Mouse (Mus musculus): Measurements from ENCODE around the gene Pigo. TPM values are rescaled to one million over a fixed set of nuclear protein-coding genes. Genes with fewer than 3 reads are reported as not detected.

Gene Pigo
- polyA plus RNA-seq (2017; shearing (Covaris generic)), result 10 to 100 TPM; 27.7 to 33.8 TPM

DNA sequence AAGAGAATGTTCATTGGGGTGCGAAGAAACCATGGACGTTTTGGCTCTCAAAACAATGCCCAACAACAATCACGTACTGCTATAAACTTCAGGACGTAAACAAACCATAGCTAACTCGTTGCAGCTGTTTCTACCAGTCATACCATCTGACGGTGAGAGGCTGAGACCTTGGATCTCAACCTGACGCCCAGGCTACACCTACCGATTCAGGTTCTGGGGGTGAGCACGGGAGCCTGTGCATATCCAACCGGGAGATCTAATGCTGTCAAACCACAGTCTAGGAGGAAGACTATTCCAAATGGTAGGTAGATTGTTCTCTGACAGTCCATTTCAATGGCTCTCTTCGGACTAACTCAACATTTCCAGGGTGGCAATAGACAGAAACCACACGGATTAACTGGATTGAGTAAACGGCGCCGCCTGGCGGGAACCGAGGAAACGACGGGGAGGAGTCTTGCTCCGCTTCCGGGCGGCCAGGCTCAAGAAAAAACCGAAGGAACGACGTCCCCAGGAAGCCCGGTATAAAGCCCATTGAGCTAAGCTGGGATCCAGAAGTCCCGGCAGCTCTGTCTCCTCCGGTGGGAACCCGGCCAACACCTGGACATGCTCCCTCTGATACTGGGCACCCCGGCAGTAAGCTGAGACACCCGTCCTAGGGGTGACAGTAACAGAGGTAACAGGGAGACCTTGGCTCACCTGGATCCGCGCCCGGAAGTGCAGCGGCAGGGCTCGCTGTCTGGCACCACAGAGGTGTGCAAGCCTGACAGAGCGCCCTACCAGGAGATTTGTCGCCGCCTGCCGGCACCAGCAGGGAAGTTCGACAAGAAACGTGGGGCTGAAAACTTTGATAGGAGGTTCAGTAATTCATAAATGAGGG, at the start of gene Pigo:
Gene Pigo, minus strand, starts transcription at position 736 of the 877 bp plus-strand sequence.

DNA sequence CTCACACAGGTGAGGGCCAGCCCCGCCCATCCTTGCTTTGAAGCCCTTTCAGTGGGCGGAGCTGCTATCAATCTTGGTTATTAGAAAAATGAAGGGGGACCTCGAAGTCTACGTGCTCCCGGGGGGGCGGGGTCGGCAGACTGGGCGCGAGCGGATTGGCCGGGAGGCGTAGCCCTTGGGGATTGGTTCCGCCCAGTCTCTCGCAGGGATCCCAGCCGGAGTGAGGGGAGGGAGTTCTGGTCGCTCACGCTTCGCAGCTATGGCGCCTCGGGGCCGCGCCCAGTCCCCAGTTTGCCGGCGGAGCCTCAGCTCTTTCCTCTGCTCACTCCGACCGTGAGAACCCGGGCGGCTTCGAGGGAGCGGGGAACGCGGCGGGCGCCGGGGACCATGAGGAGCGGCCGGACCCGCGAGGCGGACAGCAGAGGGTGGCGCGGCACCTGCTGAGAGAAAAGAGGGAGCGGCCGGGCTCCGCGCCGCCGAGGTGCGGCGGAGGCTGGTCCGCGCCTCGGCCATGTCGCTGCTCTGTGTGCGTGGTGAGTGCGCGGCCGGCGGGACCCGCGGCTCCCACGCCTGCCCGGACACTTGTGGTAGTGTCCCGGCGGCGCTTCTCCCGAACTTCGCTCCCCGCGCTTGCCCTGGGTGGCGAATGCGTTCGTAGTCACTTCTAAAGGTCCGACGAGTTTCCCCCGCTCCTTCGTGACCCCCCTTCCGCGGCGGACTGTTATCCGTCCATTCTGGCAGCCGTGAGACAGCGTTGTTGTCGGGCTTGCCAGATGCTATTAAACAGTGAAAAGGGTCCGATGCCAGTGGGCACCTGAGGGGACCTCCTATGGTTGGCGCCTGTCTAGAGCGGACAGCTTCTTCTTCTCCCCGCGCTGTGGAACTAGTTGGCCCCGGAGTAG, 33.4 kb upstream of the Pigo start, which contains the start of gene Unc13b:
Gene Unc13b, plus strand, starts transcription at position 201 of the 902 bp plus-strand sequence.

DNA sequence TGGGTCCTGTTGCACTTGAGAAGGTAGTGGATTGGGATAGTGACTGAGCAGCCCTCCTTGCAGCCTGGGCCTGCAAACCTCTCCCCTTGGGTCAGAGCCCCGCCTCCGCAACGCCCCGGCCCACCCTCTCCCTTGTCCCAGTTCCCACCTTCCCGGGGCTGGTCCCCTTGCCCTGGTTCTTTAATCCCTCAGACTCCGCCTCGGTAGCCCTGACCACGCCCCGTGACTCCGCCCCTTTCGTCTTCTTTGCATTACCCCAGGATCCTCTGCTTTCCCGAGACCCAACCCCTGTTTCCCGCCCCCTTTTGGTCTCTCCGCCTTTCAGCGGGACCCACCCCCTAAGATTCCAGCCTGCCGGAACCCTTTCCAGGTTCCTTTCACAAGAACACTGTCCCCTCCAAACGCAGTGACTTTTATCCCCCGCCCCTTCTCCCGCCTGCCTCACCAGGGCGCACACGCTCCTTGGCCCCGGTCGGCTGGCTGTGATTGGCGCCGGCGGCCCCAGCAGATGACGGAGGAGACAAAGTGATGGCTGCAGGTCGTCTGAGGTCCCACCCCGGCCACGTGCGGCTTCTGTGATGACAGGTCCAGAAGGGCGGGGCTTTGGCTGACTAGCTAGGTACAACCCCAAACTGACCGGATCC, 20.2 kb upstream of the Pigo start, which contains the start of gene Fam214b:
Gene Fam214b, minus strand, starts transcription at position 562 of the 644 bp plus-strand sequence.

DNA sequence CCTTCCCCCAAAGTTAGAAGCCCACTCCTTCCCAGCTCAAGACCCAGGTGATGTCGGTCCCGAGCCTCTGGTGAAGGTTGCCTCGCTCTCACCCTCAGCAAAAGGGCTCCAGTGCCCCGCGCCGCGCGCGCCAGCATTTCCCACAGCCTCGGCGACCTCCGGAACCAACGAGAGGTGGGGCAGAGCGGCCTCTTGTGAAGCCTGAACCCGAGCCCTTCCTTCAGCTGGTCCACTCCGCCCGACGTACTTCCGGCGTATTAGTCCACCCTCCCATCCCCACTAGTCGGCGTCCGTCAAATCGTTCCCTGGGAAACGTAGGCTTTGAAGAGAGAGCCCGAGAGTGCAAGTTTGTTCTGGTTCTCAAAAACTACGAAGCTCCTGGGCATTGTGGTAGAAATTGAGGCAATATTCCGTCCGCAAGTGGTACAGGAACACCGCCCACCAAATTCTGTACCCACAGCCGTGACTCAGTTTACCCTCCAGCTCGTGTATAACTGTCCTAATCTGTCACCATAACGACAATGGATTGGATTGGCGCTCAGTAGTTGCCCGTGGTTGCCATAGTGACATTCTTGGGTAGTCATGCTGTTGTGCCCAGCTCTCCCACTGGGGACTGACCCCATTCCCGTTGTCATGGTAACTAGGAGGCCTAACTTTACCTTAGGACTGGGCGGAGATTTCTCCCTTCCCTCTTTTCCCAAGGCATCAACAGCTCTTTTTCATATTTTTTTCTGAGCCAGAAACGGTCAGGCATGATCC, 5.8 kb upstream of the Pigo start, which contains the start of gene Stoml2:
Gene Stoml2, minus strand, starts transcription at position 474 of the 759 bp plus-strand sequence.

DNA sequence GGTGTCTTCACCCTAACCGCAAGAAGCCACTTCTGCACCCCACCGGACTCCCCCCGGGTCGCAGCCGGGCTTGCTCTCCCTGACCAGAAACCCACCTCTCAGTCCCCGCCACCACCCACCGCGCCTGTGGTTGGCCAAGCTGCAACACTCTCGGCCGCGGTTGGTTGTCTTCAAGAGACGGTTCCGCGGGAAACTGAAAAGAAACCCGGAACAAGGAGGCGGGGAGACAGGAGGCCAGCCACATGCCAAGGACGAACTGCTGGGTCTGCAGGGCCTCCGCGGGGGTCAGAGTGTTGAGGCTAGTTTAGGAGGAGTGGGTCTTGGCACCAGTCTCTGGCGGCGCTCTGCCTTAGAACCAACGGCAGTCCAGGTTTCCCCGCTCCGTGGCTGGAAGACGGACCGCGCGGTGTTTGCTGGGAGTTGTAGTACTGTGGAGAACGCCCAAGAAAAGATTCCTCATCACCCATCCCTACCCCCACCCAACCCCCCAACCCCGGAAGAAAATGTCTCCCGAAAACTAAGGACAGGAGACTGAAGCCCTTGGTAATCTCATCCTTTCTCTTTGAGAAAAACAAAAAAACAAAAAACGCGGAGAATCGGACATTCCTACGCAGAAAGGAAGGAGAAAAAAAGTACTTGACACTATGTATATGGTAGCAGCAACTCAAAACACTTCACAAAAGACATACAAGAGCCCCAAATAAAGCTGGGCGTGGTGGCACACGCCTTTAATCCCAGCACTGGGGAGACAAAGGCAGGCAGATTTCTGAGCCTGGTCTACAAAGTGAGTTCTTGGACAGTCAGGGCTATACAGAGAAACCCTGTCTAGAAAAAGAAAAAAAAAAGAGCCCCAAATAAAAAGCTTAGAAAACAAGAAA, 15.2 kb downstream of the Pigo start, which contains the start of gene Fancg:
Gene Fancg, minus strand, starts transcription at position 346 of the 878 bp plus-strand sequence.

DNA sequence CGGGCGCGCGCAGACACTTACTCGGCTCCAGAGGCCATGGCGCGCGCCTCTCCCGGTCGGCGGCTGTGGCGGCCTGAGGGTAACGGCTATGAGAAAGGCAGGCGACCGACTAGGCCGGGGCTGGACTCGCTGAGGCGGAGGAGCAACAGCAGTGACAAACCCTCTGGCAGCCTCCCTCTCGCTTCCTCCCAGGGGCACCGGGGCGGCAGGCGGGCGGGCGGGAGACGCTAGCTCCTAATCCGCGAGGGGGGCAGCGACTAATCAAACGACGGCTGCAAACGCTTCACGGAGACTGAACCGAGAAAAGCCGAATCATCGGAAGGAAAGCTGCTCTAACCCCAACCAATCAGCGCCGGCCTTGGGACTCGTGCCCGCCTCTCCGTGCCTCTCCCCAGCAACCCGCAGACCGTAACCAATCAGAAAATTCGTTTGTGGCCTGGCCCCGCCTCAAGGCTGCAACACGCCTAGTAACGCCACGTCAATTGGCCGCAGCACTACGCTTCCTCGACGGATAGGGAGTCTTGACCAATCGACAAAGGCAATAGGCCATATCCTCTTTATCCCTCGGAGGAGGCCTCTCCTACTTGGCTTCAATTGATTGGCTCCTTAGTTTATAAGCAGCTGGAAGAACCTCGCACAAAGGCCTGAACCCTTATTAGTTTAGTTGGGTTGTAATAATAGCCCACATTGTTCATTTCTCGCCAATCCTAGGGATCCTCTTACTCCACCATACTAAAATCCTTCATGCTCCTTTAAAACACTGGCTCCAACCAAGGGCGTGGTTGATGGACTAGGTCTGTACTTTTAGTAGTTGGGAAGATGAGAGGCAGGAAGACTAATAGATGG, 25.3 kb downstream of the Pigo start, which contains the start of gene Vcp:
Gene Vcp, minus strand, starts transcription at position 367 of the 846 bp plus-strand sequence.

DNA sequence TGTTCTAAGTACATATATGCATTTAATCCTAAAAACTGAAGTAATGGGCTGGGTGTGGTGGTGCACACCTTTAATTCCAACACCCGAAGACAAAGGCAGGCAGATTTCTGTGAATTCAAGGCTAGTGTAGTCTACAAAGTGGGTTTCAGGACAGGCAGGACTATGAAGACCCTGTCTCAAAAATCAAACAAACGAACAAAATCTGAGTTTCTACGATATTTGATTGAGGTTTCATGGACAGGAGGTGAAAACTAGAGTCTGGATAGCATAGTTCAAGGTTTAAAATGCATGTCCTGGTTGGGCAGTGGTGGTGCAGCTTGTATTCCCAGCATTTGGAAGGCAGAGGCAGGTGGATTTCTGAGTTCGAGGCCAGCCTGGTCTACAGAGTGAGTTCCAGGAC, 56.3 kb downstream of the Pigo start, which contains the start of gene 1700022I11Rik:
Gene 1700022I11Rik, plus strand, starts transcription at position 301 of the 400 bp plus-strand sequence.

Other genes with a start within 250 kb of the Pigo start
- gene Fam205a1, start 171.9 kb downstream of the Pigo start, polyA plus RNA-seq (2017; shearing (Covaris generic)), result not detected
- under 1 TPM; 0.10 to 0.12 TPM for gene Gm12394, start 169.0 kb downstream of the Pigo start, polyA plus RNA-seq (2017; shearing (Covaris generic))
- gene Fam205c, start 151.6 kb downstream of the Pigo start, polyA plus RNA-seq (2017; shearing (Covaris generic)), result under 1 TPM in 1 of 2 experiments, not detected in 1; 0.36 TPM
- under 1 TPM; 0.10 to 0.36 TPM for gene Phf24, start 109.2 kb downstream of the Pigo start, polyA plus RNA-seq (2017; shearing (Covaris generic))
- 10 to 100 TPM; 11.1 to 13.6 TPM for gene Dnajb5, start 76.0 kb downstream of the Pigo start, polyA plus RNA-seq (2017; shearing (Covaris generic))
- gene 1700022I11Rik, start 56.2 kb downstream of the Pigo start, polyA plus RNA-seq (2017; shearing (Covaris generic)), result under 1 TPM in 1 of 2 experiments, not detected in 1; 0.42 TPM
- 100 to 1,000 TPM; 311 to 420 TPM for gene Vcp, start 25.3 kb downstream of the Pigo start, polyA plus RNA-seq (2017; shearing (Covaris generic))
- 10 to 100 TPM; 22.2 to 26.7 TPM for gene Fancg, start 15.3 kb downstream of the Pigo start, polyA plus RNA-seq (2017; shearing (Covaris generic))
- 100 to 1,000 TPM; 140 to 169 TPM for gene Stoml2, start 5.9 kb upstream of the Pigo start, polyA plus RNA-seq (2017; shearing (Covaris generic))
- gene Fam214b, start 20.4 kb upstream of the Pigo start, polyA plus RNA-seq (2017; shearing (Covaris generic)), result 10 to 100 TPM in 1 of 2 experiments, 1 to 10 TPM in 1; 6.0 to 10.6 TPM
- gene Unc13b, start 33.1 kb upstream of the Pigo start, polyA plus RNA-seq (2017; shearing (Covaris generic)), result under 1 TPM in 1 of 2 experiments, not detected in 1; 0.28 TPM
- not detected for gene Atp8b5, start 241.3 kb upstream of the Pigo start, polyA plus RNA-seq (2017; shearing (Covaris generic))